Comparison of ENCODE assay signal across 11 mouse cellular contexts in the genomic region with DNA sequence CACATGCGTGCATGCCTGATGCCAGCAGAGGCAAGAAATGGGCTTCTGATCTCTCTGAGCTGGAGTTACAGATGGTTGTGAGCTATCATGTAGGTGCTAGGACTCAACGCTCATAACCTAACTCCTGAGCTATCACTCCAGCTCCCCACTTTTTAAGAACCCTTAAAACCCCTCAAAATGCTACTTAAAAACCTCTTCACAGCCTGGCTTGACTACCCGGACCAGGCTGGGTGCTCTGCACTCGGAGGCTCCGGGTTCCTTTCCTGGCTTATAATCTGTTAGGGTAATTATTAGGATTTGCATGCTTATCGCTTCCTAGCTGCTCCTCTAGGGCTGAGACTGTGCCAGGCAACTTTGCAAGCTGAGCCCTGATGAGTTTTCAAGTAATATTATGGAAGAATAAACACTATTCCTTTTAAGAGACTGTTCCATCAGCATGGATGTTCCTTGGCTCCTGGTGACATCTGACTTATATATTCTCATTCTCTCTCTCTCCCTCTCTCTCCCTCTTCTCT. TPM values are rescaled to one million over a fixed set of nuclear protein-coding genes. Genes with fewer than 3 reads are reported as not detected.
A peak's percentile ranks its signal among the peaks of the same experiment; 100 is the strongest.
DNase-seq lines count a peak whose midpoint lies in the region; ATAC-seq and TF ChIP-seq lines count a peak whose summit lies in the region.
"Had no signal": no experiment of that assay in that cellular context is flagged by ENCODE, and none has a peak within 500 bp of the region (broad histone marks: within the 10 kb centered on the region; RNA-seq: fewer than 3 reads in every experiment).

No protein-coding gene starts in this region.

- no peaks in the 10 kb centered on the region for H3K36me3 ChIP-seq in heart, embryonic 15.5 days
- peaks cover 13% of the 10 kb centered on the region for H3K36me3 ChIP-seq in megakaryocyte, embryonic 14.5 days (replicated peaks; ENCODE audit: low read length)
- no peaks in the 10 kb centered on the region for H3K36me3 ChIP-seq in small intestine, adult 2 months (ENCODE audit: control insufficient read depth, insufficient read depth, low read length)
- H3K36me3 ChIP-seq: neural tube, embryonic 12.5 days had no signal

- no peak for DNase-seq in heart, postnatal 4 days
- no peak for DNase-seq in cerebellum, adult 9-10 months
- no peak for DNase-seq in urinary bladder, postnatal 14 days (ENCODE audit: low spot score)
- DNase-seq: adrenal gland, postnatal 25 days; cerebellum, adult 9-11 months had no signal

- H3K4me3 ChIP-seq in heart, embryonic 15.5 days, result 0 out of 2 replicates have a peak overlapping the region, but pooled peaks have one; percentile 51
- peak overlapping the region; percentile 91 for H3K4me3 ChIP-seq in megakaryocyte, embryonic 14.5 days (replicated peaks)
- H3K4me3 ChIP-seq in embryonic fibroblast, embryonic 13.5 days (ENCODE audit: insufficient read depth, low read length), result no peak overlapping the region
- H3K4me3 ChIP-seq in small intestine, adult 2 months (ENCODE audit: low read depth, low read length), result peak overlapping the region; percentile 62; the same call in 1 of the 2 replicates

- H3K4me2 ChIP-seq in heart, embryonic 15.5 days, result peak overlapping the region; percentile 80

- TF ChIP-seq POLR2A in embryonic fibroblast, embryonic 13.5 days (IDR thresholded peaks at IDR 0.05; ENCODE audit: low read depth, low read length), result no peak
- no peak for TF ChIP-seq POLR2A in small intestine, adult 2 months (IDR thresholded peaks at IDR 0.05; ENCODE audit: low read depth, low read length)

- H3K27ac ChIP-seq in heart, embryonic 15.5 days, result 0 out of 2 replicates have a peak overlapping the region, but pooled peaks have one; percentile 53
- H3K27ac ChIP-seq in embryonic fibroblast, embryonic 13.5 days (ENCODE audit: insufficient read depth, low read length), result peak overlapping the region; percentile 76
- H3K27ac ChIP-seq in small intestine, adult 2 months (ENCODE audit: insufficient read depth, low read depth, low read length), result peak overlapping the region; percentile 75
- H3K27ac ChIP-seq: neural tube, embryonic 12.5 days had no signal

- H3K4me1 ChIP-seq in heart, embryonic 15.5 days (replicated peaks), result peaks cover 24% of the 10 kb centered on the region
- H3K4me1 ChIP-seq in megakaryocyte, embryonic 14.5 days, result peaks cover 82% of the 10 kb centered on the region
- H3K4me1 ChIP-seq in embryonic fibroblast, embryonic 13.5 days (ENCODE audit: control insufficient read depth, insufficient read depth, low read length), result 0 out of 2 replicates have a peak, but pooled peaks cover 4% of the 10 kb centered on the region
- H3K4me1 ChIP-seq in small intestine, adult 2 months (ENCODE audit: control insufficient read depth, insufficient read depth, insufficient read length, low read length), result peaks cover 6% of the 10 kb centered on the region; the same call in 1 of the 2 replicates

- 60% methylated on average over 6 of the region's 6 CpGs for WGBS in heart, embryonic 15.5 days
- WGBS in small intestine, adult 2 months, result 17% methylated on average over 6 of the region's 6 CpGs

- ATAC-seq in heart, embryonic 15.5 days (replicated peaks; ENCODE audit: insufficient number of reproducible peaks, insufficient read depth, low FRiP score, low read depth), result no peak
- no peak for ATAC-seq in megakaryocyte, adult 5-6 weeks (ENCODE audit: poor library complexity, severe bottlenecking)

- H3K9me3 ChIP-seq in heart, embryonic 15.5 days (replicated peaks), result no peaks in the 10 kb centered on the region
- H3K9me3 ChIP-seq in megakaryocyte, embryonic 14.5 days, result no peaks in the 10 kb centered on the region
- H3K9me3 ChIP-seq: neural tube, embryonic 12.5 days had no signal

- no peak for TF ChIP-seq CTCF in embryonic fibroblast, embryonic 13.5 days (IDR thresholded peaks at IDR 0.05; ENCODE audit: borderline replicate concordance, insufficient read depth, low read length)
- no peak for TF ChIP-seq CTCF in small intestine, adult 2 months (IDR thresholded peaks at IDR 0.05; ENCODE audit: extremely low read depth, insufficient read length, insufficient replicate concordance, low read depth, low read length)

- no peak overlapping the region for H3K9ac ChIP-seq in heart, embryonic 15.5 days

- H3K27me3 ChIP-seq in heart, embryonic 15.5 days, result no peaks in the 10 kb centered on the region
- no peaks in the 10 kb centered on the region for H3K27me3 ChIP-seq in megakaryocyte, embryonic 14.5 days (replicated peaks)
- no peaks in the 10 kb centered on the region for H3K27me3 ChIP-seq in small intestine, adult 2 months (ENCODE audit: control insufficient read depth, insufficient read depth, low read length)

RNA-seq across cellular contexts. Expression of a gene that starts 0.8 kb away (rescaled TPM):
- polyA plus RNA-seq in heart, embryonic 15.5 days (2015; fragmentation: Nextera tagmentation; extraction: Ambion mirVana), result 344 and 459 TPM in 2 replicates
- total RNA-seq in heart, postnatal 4 days (2021), result 100 to 1,000 TPM; 276 to 287 TPM
- 6.0 TPM in 1 of 2 replicates, not detected in the other for polyA plus RNA-seq in megakaryocyte, embryonic 14.5 days (2012; ENCODE audit: insufficient read depth, low replicate concordance)
- 754 and 797 TPM in 2 replicates for total RNA-seq in megakaryocyte, adult 5-6 weeks (2015)
- total RNA-seq in megakaryocyte, adult 5-6 weeks (2017), result 428 and 432 TPM in 2 replicates
- polyA plus RNA-seq in embryonic fibroblast, embryonic 13.5 days (2011; ENCODE audit: insufficient read length, low read depth, missing spikeins), result 165 and 191 TPM in 2 replicates
- 4.3 and 7.9 TPM in 2 replicates for polyA plus RNA-seq in small intestine, adult 2 months (2012; rRNA removed)

Comparison
In these comparisons a context has a peak if more than half of its experiments do, and no peak if none do; other contexts are left out.
1. RNA of a gene that starts 0.8 kb away (polyA plus RNA-seq): 344 to 459 TPM in heart, embryonic 15.5 days and 165 to 191 TPM in embryonic fibroblast, embryonic 13.5 days; 4.3 to 7.9 TPM in small intestine, adult 2 months and 6.0 TPM in megakaryocyte, embryonic 14.5 days; every median in the first group is over 10 times any median in the second.
2. Peak in every context shown above with its lines, with median percentiles within 50 percentile points of each other: H3K27ac ChIP-seq.